Mouse (Mus musculus) stomach, postnatal 0 days (tissue): ENCODE results near the gene Trappc12.

Experiments
- CTCF ChIP-seq: IDR thresholded peaks from 2 replicates; pipeline ENCODE4 v1.5.1; 2016; ENCODE audit warnings: antibody characterized with exemption, low read depth, mild to moderate bottlenecking, moderate library complexity
- EP300 ChIP-seq: optimal IDR thresholded peaks from 2 replicates; pipeline ENCODE3; 2016; ENCODE audit warnings: antibody characterized with exemption

GRCm38 (mm10) chr12:28769953-28770352 is 19.7 kb upstream of the Trappc12 start:
- TF ChIP-seq CTCF (no peak), EP300 (no peak)
